Mouse (Mus musculus) lung, postnatal 14 days (tissue): ENCODE measurements at regions not wholly inside any gene's neighbourhood (a gene's known extent, or its start where the extent isn't known, plus 50 kb on each side); places are given as distances from the start of the nearest gene placed in this dataset.

Experiments
- DNase-seq: peaks from one replicate; pipeline ENCODE4 v3.0.0; 2021

DNA sequence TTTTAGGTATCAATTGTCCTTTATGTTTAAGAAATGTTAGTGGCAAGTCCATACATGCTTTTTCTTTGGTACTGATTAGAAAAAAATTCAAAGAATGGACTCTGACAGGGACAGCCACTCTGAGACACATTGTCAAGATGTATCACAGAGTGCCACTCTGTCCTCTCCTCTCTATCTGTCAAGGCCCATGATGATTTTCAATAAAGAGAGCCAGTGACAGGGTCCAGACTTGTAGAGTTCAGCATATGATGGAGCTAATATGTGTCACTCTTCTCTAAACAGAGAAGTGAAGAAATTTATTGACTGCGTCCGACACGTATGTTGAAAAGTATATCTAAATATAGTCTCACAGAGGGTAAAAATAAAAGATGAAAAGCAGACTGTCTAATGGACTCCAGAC, 672.2 kb upstream of the 4930452B06Rik start:
- no peak for DNase-seq

DNA sequence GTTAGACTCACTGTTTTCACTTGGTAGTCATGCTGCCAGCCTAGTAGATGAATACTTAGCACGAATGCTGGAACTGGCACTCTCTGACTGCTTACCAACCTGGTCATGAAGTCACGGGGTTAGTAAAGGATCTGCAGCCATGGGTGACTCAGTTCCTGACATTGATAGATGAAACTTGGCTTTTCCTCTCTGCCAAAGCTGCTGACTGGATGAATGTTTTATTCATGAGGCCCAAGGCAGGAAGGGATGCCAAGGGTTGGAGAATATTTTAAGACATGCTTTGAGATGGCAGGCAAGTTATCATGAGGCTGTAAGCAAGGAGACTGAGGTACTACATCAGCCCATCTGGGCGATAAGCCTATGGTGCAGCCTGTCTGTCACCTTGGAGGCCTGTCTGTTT, 671.1 kb upstream of the 4930452B06Rik start:
- DNase-seq: no peak

DNA sequence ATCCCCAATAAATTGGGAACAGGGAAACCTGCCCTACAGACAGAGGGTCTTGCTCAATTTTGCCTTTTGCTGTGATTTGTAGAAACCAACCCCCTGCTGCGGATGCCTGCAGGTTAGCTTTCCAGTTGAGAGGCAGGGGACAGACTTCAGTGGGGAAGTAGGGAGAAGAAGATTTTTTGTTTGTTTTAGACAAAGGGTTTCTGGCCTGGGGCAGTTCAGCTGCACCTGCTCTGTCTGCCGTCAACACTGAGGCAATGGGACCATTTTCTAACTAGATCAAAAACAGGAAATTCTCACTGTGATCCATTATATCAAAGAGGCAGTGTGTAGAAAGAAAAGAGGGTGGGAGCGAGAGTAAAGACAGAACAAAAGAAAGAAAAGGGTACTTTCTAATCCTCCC, 665.6 kb upstream of the 4930452B06Rik start:
- DNase-seq: no peak

GRCm38 (mm10) chr14:9330767-9331166, 664.7 kb upstream of the 4930452B06Rik start:
- no peak for DNase-seq

DNA sequence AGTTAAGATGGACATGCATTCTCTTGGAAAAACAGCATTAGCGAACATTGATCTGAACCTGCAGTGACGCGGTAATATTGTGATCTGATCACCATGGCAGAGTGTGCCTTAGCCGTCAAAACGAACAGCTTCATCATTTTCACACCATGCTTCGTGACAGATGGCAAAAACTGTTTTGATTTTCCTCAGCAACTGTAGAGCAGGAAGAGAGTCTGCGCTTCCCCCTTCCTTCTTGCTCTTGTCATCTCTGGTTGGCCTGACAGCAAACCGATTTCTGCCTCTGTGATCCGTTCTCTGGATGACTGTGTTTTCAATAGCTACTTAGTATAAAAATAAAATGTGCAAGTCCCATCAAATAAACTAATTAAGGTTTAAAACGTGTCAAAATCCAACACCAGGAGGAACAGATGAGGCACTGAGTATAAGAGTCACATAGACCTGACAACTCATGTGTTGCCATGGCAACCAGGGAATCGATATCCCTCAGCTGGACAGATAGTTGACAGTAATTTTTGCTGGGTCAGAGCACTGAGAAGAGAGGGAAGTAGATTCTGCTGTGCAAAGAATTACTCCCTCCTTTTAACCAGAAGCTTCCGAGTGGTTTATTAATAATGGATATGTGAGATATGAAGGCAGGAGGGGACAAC, 663.9 kb upstream of the 4930452B06Rik start:
- no peak for DNase-seq

DNA sequence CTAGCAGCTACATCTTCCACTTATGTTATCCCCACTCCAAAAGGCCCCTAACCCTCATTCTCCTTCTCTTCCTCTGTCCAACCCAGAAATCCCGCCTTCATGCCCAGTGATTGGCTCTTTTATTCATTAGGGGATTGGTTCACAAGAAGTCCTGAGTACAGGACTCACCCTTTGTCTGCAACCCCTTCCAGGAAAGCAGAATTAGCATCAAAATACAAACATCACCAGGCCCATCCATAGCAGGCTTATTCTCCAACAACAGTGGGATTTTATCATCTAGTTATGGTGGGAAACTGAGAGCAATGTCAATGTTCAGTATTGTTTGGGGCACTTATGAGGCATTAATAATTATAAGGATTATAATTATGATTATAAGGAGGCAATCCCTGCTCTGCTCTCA, 661.3 kb upstream of the 4930452B06Rik start:
- no peak for DNase-seq

- no peak for DNase-seq
Measured at GRCm38 (mm10) chr14:9319842-9320241, 653.8 kb upstream of the 4930452B06Rik start.

DNA sequence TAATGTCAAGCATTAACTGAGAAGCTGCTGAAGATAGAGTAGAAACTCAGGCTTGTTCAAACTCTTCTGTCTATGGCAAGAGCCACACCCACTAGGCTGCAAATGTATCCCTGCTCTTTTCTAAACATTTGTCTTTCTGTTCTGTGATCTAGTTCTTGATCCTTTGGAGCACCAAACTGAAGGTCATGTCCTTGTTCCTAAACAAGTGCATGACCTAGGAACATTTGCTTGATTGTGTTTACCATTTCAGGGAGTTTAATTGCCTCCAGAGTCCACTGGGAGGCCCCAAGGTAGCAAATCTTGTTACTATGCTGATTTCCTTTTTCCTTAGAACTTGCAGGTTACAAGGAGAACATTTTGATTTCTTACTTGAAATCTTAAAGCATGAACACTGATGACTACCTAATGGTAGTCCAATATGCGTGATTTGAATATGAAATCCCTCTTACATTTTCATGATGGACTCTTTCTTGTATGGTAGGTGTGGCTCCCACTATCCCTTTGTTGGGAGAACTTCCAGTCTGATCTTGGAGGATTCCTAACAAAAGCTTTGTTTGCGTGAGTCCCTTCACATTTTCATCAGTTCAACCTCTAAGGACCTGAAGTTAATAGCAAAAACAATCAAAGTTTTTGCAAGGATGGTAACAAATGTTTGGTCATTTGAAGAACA, 652.9 kb upstream of the 4930452B06Rik start:
- no peak for DNase-seq

DNA sequence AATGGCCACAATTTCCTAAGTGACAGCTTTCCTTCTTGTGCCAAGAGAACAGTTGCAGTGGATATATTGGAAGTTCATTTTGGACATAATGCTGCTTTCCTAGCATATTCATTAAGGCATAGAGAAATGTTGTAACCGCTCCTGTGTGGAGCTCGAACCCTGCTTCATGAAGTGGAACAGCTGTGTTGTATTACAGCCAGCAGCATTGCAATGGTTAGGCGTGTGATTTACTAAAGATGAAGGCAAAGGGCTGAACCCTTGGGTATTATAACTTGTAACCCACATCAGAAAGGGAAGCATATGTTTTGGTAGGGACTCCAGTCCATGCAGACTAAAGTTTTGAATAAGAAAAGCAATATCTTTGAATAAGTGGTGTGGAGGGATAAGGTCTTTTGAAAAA, 649.2 kb upstream of the 4930452B06Rik start:
- DNase-seq: no peak

DNA sequence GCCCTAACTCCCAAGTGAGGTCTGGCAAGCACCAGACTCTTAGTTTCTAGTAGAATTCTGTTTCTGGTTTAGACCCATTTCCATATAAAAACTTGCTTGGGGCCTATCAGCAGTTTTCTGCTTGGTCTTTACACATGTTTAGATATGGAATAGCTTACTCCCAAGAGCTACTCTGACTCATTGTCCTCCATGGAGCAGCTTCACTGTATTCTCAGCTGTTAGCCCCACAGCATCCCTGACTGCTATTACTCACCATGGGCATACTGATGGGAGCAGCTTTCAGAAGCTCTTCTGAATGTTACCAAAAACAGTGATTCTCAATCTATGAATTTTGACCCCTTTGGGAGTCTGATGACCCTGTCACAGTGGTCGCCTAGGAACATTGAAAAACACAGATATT, 630.1 kb upstream of the 4930452B06Rik start:
- DNase-seq: no peak

DNA sequence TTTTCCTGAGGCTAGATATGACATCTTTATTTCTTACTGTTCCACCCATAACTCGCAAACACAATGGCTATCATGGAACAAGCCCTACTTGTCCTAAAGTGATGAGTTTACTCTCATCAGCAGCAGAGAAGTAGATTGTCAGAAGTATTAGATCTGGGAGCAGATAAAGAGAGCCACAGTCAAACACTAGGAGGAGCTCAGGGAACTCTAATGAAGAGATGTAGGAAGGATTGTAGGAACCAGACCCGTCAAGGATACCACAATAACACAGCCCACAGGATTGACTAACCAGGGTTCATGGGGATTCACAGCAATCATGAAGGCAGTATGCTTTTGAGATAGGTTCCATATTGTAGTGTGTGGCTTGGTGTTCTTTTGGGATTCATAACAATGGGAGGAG, 628.5 kb upstream of the 4930452B06Rik start:
- DNase-seq: no peak

GRCm38 (mm10) chr14:9288103-9288502, 622.1 kb upstream of the 4930452B06Rik start:
- DNase-seq: no peak

DNA sequence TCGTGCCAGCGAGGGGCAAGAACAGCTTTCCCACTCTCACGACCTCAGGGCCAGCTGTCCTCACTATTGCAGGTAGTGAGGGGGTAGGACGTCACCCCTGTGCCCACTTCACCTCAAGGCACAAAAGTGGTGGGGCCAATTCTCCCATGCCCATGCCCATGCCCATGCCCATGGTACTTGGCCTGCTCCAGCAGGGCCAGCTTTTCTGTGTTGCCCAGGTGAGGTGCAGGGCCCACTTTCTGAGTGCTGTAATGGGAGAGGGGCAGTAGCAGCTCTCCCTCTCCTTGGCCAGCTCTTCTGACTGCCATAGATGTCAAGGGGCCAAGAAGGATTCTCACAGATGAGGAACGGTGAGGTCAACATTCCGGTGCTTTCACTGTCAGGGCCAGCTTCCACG, 619.6 kb upstream of the 4930452B06Rik start:
- no peak for DNase-seq

DNA sequence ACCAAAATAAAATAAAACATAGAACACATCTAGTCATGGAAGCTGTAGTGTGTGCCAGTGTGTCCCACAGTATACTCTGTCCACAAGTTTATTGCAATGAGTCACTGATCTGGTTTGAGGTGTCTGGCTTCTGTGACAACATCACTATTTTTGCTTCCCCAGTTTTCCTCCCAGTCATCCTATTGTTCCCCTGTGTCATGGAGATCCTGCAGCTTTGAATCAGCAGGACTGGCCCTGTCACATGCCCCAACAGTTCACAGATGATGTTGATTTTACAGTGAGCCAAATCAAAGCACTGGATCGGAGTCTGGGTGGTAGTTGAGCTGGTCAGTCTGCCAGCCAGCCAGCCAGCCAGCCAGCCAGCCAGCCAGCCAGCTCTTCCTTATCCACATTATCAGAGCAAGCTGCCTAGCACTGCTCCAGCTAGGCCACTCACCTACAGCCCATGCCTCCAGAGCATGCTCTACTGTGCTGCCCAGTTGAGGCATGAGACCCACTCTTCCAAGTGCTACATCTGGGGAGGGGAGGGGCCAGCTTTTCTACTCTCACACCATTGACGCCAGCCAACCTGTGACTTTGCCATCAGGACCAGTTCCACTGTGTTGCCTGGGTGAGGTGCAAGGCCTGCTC, 619.1 kb upstream of the 4930452B06Rik start:
- DNase-seq: no peak

DNA sequence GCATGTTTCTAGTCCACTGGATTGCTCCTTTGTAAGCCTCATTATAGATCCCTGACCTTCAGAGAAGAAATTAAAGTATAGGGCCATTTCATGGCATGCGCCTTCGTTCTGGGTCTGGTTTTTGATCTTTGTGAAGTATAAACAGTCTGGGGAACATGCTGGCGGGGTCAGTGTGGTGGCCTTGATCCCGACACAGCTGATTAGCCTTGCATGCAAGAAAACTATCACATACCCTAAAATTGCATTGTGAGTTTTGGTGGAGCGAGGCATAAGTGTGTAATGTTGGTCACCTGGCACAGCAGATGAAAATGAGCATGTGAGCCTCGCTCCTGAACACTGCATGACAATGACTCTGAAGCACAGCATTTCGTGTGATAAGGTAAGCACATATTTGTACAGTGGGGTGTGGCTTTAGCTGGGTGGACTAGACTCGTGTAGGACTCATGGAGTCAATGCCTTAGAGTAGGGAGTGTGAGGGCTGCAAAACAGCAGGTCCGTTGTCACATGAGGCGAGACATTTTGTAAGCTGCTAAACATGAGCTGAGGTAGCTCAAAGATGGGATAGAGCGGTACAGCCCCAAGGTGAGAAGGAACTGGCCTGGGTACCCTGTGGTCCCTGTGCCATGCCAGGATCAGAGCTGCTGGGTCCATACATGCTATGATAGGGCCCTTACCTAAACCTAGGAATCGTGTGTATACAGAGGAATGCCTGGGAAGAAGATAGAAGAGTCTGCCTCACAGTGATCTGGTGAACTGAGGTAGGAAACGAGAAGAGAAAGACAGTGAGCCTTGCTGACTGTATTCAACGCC, 601.4 kb upstream of the 4930452B06Rik start:
- no peak for DNase-seq

- DNase-seq: no peak
Measured at GRCm38 (mm10) chr14:9252017-9252416, 586.0 kb upstream of the 4930452B06Rik start.

- DNase-seq: no peak
Measured at GRCm38 (mm10) chr14:9245266-9245665, 579.2 kb upstream of the 4930452B06Rik start.

DNA sequence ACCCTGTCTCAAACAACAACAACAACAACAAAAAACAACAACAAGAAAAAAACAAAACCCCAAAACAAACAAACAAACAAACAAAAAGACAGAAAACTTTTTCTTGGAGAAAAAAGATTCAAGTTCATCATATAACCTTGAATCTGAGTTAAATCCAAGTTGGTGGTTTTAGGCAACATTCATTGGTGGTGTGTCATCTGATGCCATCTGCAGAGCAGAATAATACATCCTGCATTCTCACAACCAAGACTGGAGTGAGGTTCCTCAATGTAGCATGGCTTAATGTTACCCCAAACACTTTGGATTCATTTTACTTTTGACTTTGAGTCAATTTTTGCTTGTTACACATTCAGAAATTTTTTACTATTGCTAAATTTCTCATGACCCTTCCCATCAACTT, 577.3 kb upstream of the 4930452B06Rik start:
- DNase-seq: no peak

DNA sequence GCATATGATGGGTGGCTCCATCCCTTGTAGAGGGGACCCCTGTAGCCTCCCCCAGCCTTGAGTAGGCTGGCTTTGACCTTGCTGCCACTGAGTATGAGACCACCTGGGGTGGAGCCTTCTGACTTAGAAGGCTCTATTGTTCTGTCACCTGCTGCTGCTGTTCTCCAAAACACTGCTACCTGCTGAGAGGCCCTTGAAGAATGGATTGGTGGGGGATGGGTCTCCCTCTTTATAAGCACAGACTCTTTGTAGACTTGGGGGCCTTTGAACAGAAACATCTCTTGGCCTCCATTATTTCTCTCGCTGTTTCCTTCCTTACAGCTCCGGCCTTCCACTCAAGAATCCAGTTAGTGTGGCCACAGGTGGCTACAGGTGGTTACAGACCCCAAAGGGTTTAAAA, 576.1 kb upstream of the 4930452B06Rik start:
- DNase-seq: no peak

- DNase-seq: no peak
Measured at GRCm38 (mm10) chr14:9227670-9228069, 561.6 kb upstream of the 4930452B06Rik start.

DNA sequence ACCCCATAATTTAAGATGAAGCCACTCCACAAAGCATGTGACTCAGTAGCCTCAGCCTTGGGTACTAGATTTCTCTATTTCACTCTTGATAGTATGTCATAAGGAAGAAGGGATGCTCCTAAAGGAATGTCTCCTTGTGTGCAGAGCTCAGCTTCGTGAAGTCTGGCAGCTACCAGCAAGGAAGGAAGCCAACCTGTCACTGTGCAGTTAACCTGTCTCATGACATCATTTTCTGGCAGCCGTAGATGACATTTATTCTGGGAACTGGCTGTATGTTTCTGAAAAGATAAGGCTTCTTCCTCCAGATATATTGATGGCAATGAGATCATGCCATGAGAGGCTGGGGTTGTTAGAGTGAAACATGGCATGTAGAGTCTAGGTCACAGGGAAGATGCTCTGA, 534.2 kb upstream of the 4930452B06Rik start:
- no peak for DNase-seq

DNA sequence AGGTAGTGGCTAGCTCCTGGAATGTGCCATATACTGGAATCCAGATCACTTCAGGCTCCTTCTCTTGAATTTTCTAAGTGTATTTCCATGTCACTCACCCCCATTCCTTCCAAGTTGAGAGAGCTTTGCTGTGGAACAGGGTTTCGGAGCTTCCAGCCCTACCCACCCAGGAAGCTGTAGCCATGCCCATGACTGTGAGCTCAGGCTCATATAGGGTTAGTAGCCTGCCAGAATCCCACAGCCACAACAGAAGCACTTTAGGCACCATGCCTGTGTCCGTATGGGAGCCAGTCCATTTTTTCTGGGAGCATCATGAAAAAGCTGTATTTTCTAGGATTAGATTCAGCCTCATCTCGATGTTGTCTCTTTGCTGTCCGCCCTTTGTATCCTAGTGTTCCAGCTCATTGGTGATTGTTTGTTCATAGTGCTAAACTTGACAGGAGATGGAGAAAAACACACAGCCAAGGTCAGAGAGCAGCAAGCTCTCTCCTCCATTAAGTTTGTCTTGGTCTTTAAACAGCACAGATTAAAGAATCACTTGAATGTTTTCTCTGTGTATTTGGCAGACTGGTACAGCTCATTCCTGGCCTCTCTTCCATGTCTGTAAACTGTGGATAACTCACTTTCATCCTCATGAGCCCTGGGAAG, 526.2 kb upstream of the 4930452B06Rik start:
- DNase-seq: no peak

- no peak for DNase-seq
Measured at GRCm38 (mm10) chr14:9191664-9192063, 525.6 kb upstream of the 4930452B06Rik start.
